Mouse (Mus musculus): Measurements from ENCODE around the gene Bfsp1.

GRCm38 (mm10) chr2:143813461-143813860 is 49.5 kb downstream of the Bfsp1 start:
- TF ChIP-seq ZC3H11A (IDR thresholded peaks at IDR 0.05; ENCODE audit: borderline replicate concordance, low read depth, low read length): no peak
- TF ChIP-seq HCFC1 (IDR thresholded peaks at IDR 0.05; ENCODE audit: borderline replicate concordance, insufficient read depth, low read length): no peak

Data from ES-E14 (cell line).